Mouse (Mus musculus): Measurements from ENCODE around the gene Ash1l. TPM values are rescaled to one million over a fixed set of nuclear protein-coding genes. Genes with fewer than 3 reads are reported as not detected.
A peak's percentile ranks its signal among the peaks of the same experiment; 100 is the strongest.

Ash1l gene
- polyA plus RNA-seq, 1 experiment: 11.7 TPM

DNA sequence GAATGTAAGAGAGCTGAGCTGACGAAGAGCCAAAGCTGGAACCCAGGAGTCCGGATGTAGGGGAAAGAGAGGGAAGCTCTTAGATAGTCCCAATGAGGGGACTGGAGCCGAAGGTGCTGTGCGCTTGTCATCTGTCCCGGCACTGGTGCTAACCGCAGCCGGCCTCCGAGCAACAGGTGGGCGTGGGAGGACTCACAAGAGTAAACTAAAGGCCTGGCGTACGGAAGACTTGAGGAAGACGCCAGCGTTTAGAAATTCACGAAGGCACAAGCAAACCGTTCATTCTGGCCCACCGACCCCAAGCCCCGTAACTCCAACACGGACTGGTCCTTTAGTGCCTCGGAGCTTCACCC lies 151.0 kb downstream of the Ash1l start:
- DNase-seq: no peak
- under 1% methylated on average over 19 of the region's 19 CpGs for WGBS

DNA sequence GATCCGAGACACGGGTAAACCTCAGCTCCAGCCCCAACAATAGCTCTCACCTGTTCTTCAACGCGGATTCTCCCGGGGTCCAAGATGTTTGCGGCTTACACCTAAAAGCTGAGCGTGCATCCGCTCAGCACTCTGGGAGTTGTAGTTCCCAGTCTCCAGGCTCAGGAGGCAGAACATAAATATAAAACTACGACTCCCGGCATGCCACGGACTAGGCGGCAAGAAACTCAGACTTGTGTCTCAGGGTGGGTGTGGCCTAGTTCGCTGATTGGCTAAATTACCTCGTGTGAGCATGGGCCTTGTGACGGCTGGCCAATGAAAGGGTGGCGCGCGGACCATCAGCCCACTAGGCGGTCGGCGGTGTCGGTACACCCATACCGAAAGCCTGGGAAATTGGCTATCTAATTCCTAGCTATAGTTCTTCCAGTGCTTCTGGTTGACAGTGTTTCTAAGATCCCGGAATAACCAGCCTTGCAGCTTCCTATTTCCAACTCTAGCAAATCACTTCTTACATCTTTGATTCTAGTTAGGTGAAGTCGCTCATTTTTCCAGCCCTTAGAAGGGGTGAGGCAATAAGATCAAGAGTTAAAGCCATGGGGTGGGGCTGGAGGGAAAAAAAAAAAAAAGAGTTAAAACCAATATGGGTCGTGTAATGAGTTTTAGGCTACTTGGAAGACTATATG lies 151.5 kb downstream of the Ash1l start, which contains the start of gene Fdps:
TSS of gene Fdps (minus strand) at position 148 of the 683 bp plus-strand sequence.
- no peak for TF ChIP-seq CTCF (IDR thresholded peaks at IDR 0.05; ENCODE audit: insufficient read depth, low read length)
- TF ChIP-seq POLR2A (IDR thresholded peaks at IDR 0.05; ENCODE audit: borderline replicate concordance, extremely low read depth, low read depth, low read length): peak; percentile 64; the same call in 1 of the 2 replicates
- DNase-seq: peak; percentile 87
- peak within 1 kb of the TSS; percentile 78 for H3K4me3 ChIP-seq (replicated peaks; ENCODE audit: extremely low read depth, low read depth, low read length)
- under 1% methylated on average over 26 of the region's 26 CpGs for WGBS
- H3K4me1 ChIP-seq (ENCODE audit: control insufficient read depth, insufficient read depth, low read length): peaks cover 3% of the 10 kb centered on the region

More for the DNA sequence above, 151.0 kb downstream of the Ash1l start:
- no peak for TF ChIP-seq POLR2A (IDR thresholded peaks at IDR 0.05; ENCODE audit: borderline replicate concordance, extremely low read depth, low read depth, low read length)
- no peak for TF ChIP-seq CTCF (IDR thresholded peaks at IDR 0.05; ENCODE audit: insufficient read depth, low read length)
- Histone ChIP-seq H3K4me3 (replicated peaks; ENCODE audit: extremely low read depth, low read depth, low read length) (peak overlapping the region; percentile 78), H3K4me1 (ENCODE audit: control insufficient read depth, insufficient read depth, low read length) (peaks cover 3% of the 10 kb centered on the region)

DNA sequence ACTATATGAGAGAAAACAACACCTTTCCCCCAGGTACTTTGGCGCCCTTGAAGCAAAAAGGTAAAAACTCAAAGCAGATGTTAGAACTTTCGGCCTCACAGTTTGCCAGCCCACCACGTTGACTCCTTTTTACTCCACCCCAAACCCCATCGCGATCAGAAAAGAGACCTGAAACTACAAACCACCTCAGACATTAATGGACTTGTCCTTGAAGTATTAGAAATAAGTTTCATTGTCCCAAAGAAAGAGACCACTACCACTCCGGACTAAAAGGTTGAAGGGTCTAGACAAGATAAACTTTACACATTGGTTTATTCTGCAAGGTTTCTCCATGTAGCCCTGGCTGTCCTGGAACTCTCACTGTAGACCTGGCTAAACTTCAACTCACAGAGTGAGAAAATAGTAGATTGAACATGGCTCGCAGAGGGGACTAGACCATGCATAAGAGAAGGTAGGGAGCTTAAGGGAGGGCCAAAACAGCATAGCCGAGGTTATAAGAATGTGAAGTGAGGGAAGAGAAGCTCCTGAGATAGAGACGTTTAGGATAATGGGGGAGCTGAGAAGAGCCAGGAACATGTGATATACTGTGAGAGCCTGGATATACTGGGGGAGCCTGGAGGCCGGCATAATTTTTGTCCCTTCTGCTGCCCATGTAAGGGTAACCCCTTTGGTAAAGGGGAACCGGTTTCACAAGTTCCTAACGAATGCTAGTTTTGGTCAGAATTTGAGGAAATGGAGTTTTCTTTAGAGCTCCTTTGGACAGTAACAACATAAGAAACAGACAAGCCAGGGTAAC lies 152.3 kb downstream of the Ash1l start:
- H3K4me3 ChIP-seq (replicated peaks; ENCODE audit: extremely low read depth, low read depth, low read length): no peak overlapping the region
- TF ChIP-seq POLR2A (IDR thresholded peaks at IDR 0.05; ENCODE audit: borderline replicate concordance, extremely low read depth, low read depth, low read length): no peak
- 56% methylated on average over 12 of the region's 12 CpGs for WGBS
- no peak for DNase-seq
- H3K4me1 ChIP-seq (ENCODE audit: control insufficient read depth, insufficient read depth, low read length): peaks cover 3% of the 10 kb centered on the region

DNA sequence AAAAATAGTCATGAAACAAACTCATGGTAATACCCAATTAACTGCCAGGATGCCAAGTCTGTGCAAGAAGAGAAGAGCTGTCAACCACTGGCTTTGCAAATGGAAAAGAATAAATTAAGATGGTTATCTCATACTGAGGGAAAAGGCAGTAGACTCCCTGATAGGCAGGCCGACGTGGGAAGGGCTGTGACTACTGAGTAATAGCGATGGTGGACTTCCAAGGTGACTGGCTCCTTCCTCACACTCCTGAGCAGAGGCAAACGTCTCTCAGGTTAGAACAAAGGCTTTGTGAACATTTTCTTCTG lies 152.8 kb downstream of the Ash1l start:
- WGBS: 46% methylated on average over 4 of the region's 4 CpGs
- H3K4me3 ChIP-seq (replicated peaks; ENCODE audit: extremely low read depth, low read depth, low read length): no peak overlapping the region
- peaks cover 3% of the 10 kb centered on the region for H3K4me1 ChIP-seq (ENCODE audit: control insufficient read depth, insufficient read depth, low read length)
- no peak for TF ChIP-seq POLR2A (IDR thresholded peaks at IDR 0.05; ENCODE audit: borderline replicate concordance, extremely low read depth, low read depth, low read length)
- no peak for TF ChIP-seq CTCF (IDR thresholded peaks at IDR 0.05; ENCODE audit: insufficient read depth, low read length)
- DNase-seq: no peak

DNA sequence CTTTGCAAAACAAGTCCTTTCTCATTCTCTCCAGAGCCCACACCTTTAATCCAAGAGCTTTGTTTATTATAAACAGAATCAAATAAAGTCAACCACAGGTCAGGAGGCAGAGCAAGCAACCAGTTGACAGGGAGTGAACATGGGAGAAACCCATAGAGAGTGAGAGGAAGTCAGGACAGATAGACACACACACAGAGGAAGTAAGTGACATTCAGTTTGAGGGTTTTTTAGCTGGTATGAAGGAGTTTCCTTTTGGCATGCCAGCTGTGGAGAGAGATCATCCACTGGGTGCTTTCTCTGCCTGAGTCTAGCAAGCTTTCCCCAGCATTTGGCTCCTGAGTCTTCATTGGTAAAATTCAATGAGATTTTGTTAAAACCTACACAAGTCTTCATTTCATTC lies 156.5 kb downstream of the Ash1l start:
- H3K4me1 ChIP-seq (ENCODE audit: control insufficient read depth, insufficient read depth, low read length): no peaks in the 10 kb centered on the region

DNA sequence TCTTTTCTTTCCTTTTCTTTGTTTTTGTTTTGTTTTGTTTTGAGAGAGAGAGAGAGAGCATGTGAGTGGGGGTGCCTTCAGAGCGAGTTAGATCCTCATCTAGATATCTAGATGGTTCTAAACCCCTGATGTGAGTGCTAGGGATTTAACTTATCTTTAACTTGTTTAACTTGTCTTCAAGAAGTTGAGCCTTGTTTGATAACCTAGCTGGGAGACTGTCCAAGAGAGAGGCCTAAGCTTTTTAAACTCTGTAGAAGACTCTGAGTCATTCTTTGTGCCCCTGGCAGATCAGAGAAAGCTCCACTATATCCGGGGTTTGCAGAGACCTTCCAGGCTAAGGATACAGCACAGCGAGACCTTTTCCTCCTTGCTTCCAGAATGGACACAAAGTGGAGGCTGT lies 157.1 kb downstream of the Ash1l start:
- no peak for TF ChIP-seq CTCF (IDR thresholded peaks at IDR 0.05; ENCODE audit: insufficient read depth, low read length)
- TF ChIP-seq POLR2A (IDR thresholded peaks at IDR 0.05; ENCODE audit: borderline replicate concordance, extremely low read depth, low read depth, low read length): no peak
- Histone ChIP-seq H3K4me1 (ENCODE audit: control insufficient read depth, insufficient read depth, low read length) (no peaks in the 10 kb centered on the region), H3K4me3 (replicated peaks; ENCODE audit: extremely low read depth, low read depth, low read length) (no peak overlapping the region)
- WGBS: 50% methylated on average over 3 of the region's 3 CpGs
- DNase-seq: no peak

More for the DNA sequence above, 156.5 kb downstream of the Ash1l start:
- DNase-seq: no peak
- H3K4me3 ChIP-seq (replicated peaks; ENCODE audit: extremely low read depth, low read depth, low read length): no peak overlapping the region
- TF ChIP-seq CTCF (IDR thresholded peaks at IDR 0.05; ENCODE audit: insufficient read depth, low read length) (no peak), POLR2A (IDR thresholded peaks at IDR 0.05; ENCODE audit: borderline replicate concordance, extremely low read depth, low read depth, low read length) (no peak)

DNA sequence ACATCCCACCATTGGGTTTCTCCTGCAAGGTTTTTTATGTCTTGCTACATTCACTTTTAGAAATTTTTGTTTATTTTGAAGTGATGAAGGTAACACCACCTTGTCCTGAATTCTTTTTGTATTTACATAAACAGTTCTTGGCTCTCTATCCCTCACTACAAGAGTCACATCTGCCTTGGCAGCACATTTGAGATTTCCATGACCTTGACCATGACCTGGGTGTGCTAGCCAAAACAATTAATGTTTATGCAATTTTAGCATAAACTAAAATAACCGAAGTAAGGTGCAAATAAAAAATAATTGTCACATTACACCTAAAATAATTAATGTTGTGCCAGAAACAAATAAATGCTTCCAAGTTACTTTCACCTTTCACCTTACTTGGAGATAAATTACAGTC lies 157.7 kb downstream of the Ash1l start:
- DNase-seq: no peak
- H3K4me3 ChIP-seq (replicated peaks; ENCODE audit: extremely low read depth, low read depth, low read length): no peak overlapping the region
- no peaks in the 10 kb centered on the region for H3K4me1 ChIP-seq (ENCODE audit: control insufficient read depth, insufficient read depth, low read length)
- 22% methylated on average over 1 of the region's 1 CpGs for WGBS
- TF ChIP-seq CTCF (IDR thresholded peaks at IDR 0.05; ENCODE audit: insufficient read depth, low read length) (no peak), POLR2A (IDR thresholded peaks at IDR 0.05; ENCODE audit: borderline replicate concordance, extremely low read depth, low read depth, low read length) (no peak)

DNA sequence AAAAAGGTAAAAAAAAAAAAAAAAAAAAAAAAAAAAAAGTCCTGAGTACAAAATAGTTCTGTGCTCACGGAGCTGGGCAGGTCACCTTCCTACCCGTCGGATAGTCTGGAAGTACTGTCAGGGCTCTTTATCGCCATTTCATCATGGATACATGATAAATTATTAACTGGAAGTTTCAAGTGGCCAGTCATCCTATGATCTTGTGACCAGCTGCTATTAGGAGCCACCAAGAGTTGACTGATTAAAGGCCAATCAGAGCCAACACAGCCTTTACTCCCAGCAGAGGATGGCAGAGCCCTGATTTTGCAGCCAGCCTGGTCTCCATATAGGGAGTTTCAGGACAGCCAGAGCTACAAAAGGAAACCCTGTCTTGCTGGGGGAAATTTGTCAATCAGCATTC lies 162.6 kb downstream of the Ash1l start:
- H3K4me1 ChIP-seq (ENCODE audit: control insufficient read depth, insufficient read depth, low read length): no peaks in the 10 kb centered on the region
- no peak for DNase-seq
- WGBS: 70% methylated on average over 4 of the region's 4 CpGs
- no peak overlapping the region for H3K4me3 ChIP-seq (replicated peaks; ENCODE audit: extremely low read depth, low read depth, low read length)
- no peak for TF ChIP-seq CTCF (IDR thresholded peaks at IDR 0.05; ENCODE audit: insufficient read depth, low read length)
- TF ChIP-seq POLR2A (IDR thresholded peaks at IDR 0.05; ENCODE audit: borderline replicate concordance, extremely low read depth, low read depth, low read length): no peak

DNA sequence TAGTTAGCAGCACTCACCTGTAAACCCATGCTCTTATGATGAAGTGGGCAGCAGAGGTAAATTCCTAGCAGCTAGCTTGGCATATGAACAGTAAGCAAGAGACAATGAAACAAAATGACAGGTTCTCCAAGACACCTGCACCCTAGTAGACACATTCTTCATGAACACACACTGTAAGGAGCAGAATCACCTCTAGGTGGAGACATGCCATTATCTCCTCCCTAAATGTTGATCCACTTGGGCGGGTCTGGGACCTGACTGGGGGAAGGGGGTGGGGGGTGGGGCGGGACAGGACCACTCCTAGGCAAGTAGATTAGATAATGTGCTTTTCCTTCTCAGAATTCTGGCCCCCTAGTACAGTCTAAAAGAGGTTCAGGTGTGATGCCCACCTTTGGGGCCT lies 165.1 kb downstream of the Ash1l start:
- no peaks in the 10 kb centered on the region for H3K4me1 ChIP-seq (ENCODE audit: control insufficient read depth, insufficient read depth, low read length)
- no peak overlapping the region for H3K4me3 ChIP-seq (replicated peaks; ENCODE audit: extremely low read depth, low read depth, low read length)
- no peak for DNase-seq
- TF ChIP-seq POLR2A (IDR thresholded peaks at IDR 0.05; ENCODE audit: borderline replicate concordance, extremely low read depth, low read depth, low read length) (no peak), CTCF (IDR thresholded peaks at IDR 0.05; ENCODE audit: insufficient read depth, low read length) (peak; percentile 23; the same call in 1 of the 2 replicates)
- 0% methylated on average over 2 of the region's 2 CpGs for WGBS

DNA sequence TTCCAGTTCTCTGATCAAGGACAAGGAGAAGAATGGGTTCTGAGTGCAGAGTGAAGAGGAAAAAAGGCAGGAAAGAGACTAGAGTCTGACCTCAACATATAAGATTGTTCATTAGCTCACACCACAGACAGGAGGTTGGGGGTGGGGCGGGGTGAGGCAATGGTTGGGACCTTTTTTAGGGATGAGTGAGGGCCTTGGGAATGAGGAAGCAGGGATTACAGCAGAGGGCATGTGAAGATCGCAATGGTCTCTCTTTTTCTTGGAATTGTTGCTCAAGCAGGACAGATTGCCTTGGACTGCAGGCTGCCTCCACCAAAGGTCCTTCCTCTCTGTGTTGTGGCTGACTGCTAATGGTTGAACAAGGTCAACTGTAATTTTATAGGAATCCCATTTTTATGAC lies 172.9 kb downstream of the Ash1l start:
- TF ChIP-seq POLR2A (IDR thresholded peaks at IDR 0.05; ENCODE audit: borderline replicate concordance, extremely low read depth, low read depth, low read length): no peak
- TF ChIP-seq CTCF (IDR thresholded peaks at IDR 0.05; ENCODE audit: insufficient read depth, low read length): no peak
- no peak for DNase-seq
- no peak overlapping the region for H3K4me3 ChIP-seq (replicated peaks; ENCODE audit: extremely low read depth, low read depth, low read length)
- peaks cover 4% of the 10 kb centered on the region; the same call in 1 of the 2 replicates for H3K4me1 ChIP-seq (ENCODE audit: control insufficient read depth, insufficient read depth, low read length)
- WGBS: 45% methylated on average over 2 of the region's 2 CpGs
